ENCODE assay signal across 11 mouse cellular contexts in genomic region chr1:171171138-171171537, GRCm38 (mm10). TPM values are rescaled to one million over a fixed set of nuclear protein-coding genes. Genes with fewer than 3 reads are reported as not detected.
DNase-seq lines count a peak whose midpoint lies in the region; ATAC-seq and TF ChIP-seq lines count a peak whose summit lies in the region.
"Had no signal": no experiment of that assay in that cellular context is flagged by ENCODE, and none has a peak within 500 bp of the region (broad histone marks: within the 10 kb centered on the region; RNA-seq: fewer than 3 reads in every experiment).

No protein-coding gene starts in this region.

- no peak overlapping the region for H3K4me2 ChIP-seq in kidney, embryonic 16.5 days (replicated peaks; ENCODE audit: low read depth, low read length)
- H3K4me2 ChIP-seq in embryonic facial prominence, embryonic 14.5 days (ENCODE audit: low read depth, low read length): no peak overlapping the region
- no peak overlapping the region for H3K4me2 ChIP-seq in intestine, embryonic 16.5 days (ENCODE audit: low read depth, low read length)
- H3K4me2 ChIP-seq: neural tube, embryonic 15.5 days had no signal

- TF ChIP-seq CTCF in Patski (IDR thresholded peaks at IDR 0.05): no peak

- 33% methylated on average over 3 of the region's 3 CpGs for WGBS in kidney, embryonic 16.5 days
- 52% methylated on average over 3 of the region's 3 CpGs for WGBS in embryonic facial prominence, embryonic 14.5 days
- WGBS in intestine, embryonic 16.5 days: 49% methylated on average over 3 of the region's 3 CpGs

- peaks cover 4% of the 10 kb centered on the region; the same call in 1 of the 2 replicates for H3K4me1 ChIP-seq in kidney, embryonic 16.5 days (ENCODE audit: insufficient read depth, low read length)
- no peaks in the 10 kb centered on the region for H3K4me1 ChIP-seq in embryonic facial prominence, embryonic 14.5 days (ENCODE audit: control insufficient read depth, insufficient read depth, low read length)
- peaks cover 3% of the 10 kb centered on the region; the same call in 1 of the 2 replicates for H3K4me1 ChIP-seq in intestine, embryonic 16.5 days (ENCODE audit: control insufficient read depth, insufficient read depth, low read length)
- H3K4me1 ChIP-seq: neural tube, embryonic 15.5 days had no signal

- peak overlapping the region; percentile 41 for H3K27ac ChIP-seq in kidney, embryonic 16.5 days (ENCODE audit: low read length)
- H3K27ac ChIP-seq in embryonic facial prominence, embryonic 14.5 days (replicated peaks; ENCODE audit: low read depth, low read length): peak overlapping the region; percentile 33
- peak overlapping the region; percentile 82 for H3K27ac ChIP-seq in intestine, embryonic 16.5 days (ENCODE audit: low read length)
- H3K27ac ChIP-seq: neural tube, embryonic 15.5 days had no signal

- in situ Hi-C loops in Patski (cut with MboI; ENCODE audit: low pct_unique_long_range_greater_than_20kb): no loop called here

- peak; percentile 73 for ATAC-seq in kidney, embryonic 16.5 days (ENCODE audit: low FRiP score, low TSS enrichment)
- peak; percentile 62 for ATAC-seq in Patski
- ATAC-seq in embryonic facial prominence, embryonic 14.5 days (ENCODE audit: low read depth): no peak
- ATAC-seq in intestine, embryonic 16.5 days: peak; percentile 45
- no peak for ATAC-seq in inflammation-experienced regulatory T-cells, adult 6 months

- POLR2A ChIA-PET in Patski (lab: Charles Lee): interaction anchor here (0.6 kb wide), 1 partner anchor 60 kb away, joined by 3 read pairs; no protein-coding TSS in a partner anchor

- H3K9me3 ChIP-seq in kidney, embryonic 16.5 days (ENCODE audit: low read length): no peaks in the 10 kb centered on the region
- no peaks in the 10 kb centered on the region for H3K9me3 ChIP-seq in embryonic facial prominence, embryonic 14.5 days (ENCODE audit: control insufficient read depth, low read length)
- H3K9me3 ChIP-seq in intestine, embryonic 16.5 days (ENCODE audit: control insufficient read depth, low read length): no peaks in the 10 kb centered on the region
- H3K9me3 ChIP-seq: neural tube, embryonic 15.5 days had no signal

- no peaks in the 10 kb centered on the region for H3K36me3 ChIP-seq in kidney, embryonic 16.5 days (ENCODE audit: insufficient read depth, low read length)
- H3K36me3 ChIP-seq in embryonic facial prominence, embryonic 14.5 days (ENCODE audit: control insufficient read depth, insufficient read depth, low read length): no peaks in the 10 kb centered on the region
- no peaks in the 10 kb centered on the region for H3K36me3 ChIP-seq in intestine, embryonic 16.5 days (ENCODE audit: control insufficient read depth, insufficient read depth, low read length)
- H3K36me3 ChIP-seq: neural tube, embryonic 15.5 days had no signal

- no peak overlapping the region for H3K9ac ChIP-seq in kidney, embryonic 16.5 days (replicated peaks; ENCODE audit: low read length)
- H3K9ac ChIP-seq in embryonic facial prominence, embryonic 14.5 days (ENCODE audit: low read depth, low read length): no peak overlapping the region
- no peak overlapping the region for H3K9ac ChIP-seq in intestine, embryonic 16.5 days (ENCODE audit: low read depth, low read length)
- H3K9ac ChIP-seq: neural tube, embryonic 15.5 days had no signal

- CTCF ChIA-PET in Patski (lab: Charles Lee): interaction anchor here (1.0 to 1.1 kb wide), 2 partner anchors 13 to 17 kb away, joined by 3 to 5 read pairs; no protein-coding TSS in a partner anchor

- no peak for DNase-seq in kidney, postnatal 25 days
- DNase-seq in Patski (ENCODE audit: low read depth, low spot score): no peak
- peak; percentile 51 for DNase-seq in embryonic facial prominence, embryonic 14.5 days (ENCODE audit: low spot score)
- DNase-seq in spleen, adult 12 weeks (ENCODE audit: low spot score): no peak
- DNase-seq: cerebellum, postnatal 10 days; thymus, postnatal 4 days had no signal

- no peaks in the 10 kb centered on the region for H3K27me3 ChIP-seq in kidney, embryonic 16.5 days (ENCODE audit: insufficient read depth, low read length)
- H3K27me3 ChIP-seq in Patski: no peaks in the 10 kb centered on the region
- H3K27me3 ChIP-seq in embryonic facial prominence, embryonic 14.5 days (replicated peaks; ENCODE audit: control insufficient read depth, insufficient read depth, low read length): no peaks in the 10 kb centered on the region
- no peaks in the 10 kb centered on the region for H3K27me3 ChIP-seq in intestine, embryonic 16.5 days (replicated peaks; ENCODE audit: control insufficient read depth, insufficient read depth, low read length)
- H3K27me3 ChIP-seq: neural tube, embryonic 15.5 days had no signal

- H3K4me3 ChIP-seq in kidney, embryonic 16.5 days (ENCODE audit: low read length): no peak overlapping the region
- H3K4me3 ChIP-seq in embryonic facial prominence, embryonic 14.5 days (ENCODE audit: low read depth, low read length): no peak overlapping the region
- H3K4me3 ChIP-seq in intestine, embryonic 16.5 days (ENCODE audit: low read length): no peak overlapping the region
- H3K4me3 ChIP-seq: neural tube, embryonic 15.5 days had no signal

RNA-seq across cellular contexts. Expression of gene Mpz, which starts 20.6 kb away (rescaled TPM):
- 0.57 and 0.68 TPM in 2 replicates for polyA plus RNA-seq in kidney, embryonic 16.5 days (2015; fragmentation: Nextera tagmentation; extraction: Ambion mirVana)
- 0.06 TPM for polyA plus RNA-seq in Patski (2021)
- 9.6 and 11.2 TPM in 2 replicates for polyA plus RNA-seq in embryonic facial prominence, embryonic 14.5 days (2014; fragmentation: Nextera tagmentation; extraction: Ambion mirVana)
- 1.7 TPM in 2 replicates for polyA plus RNA-seq in intestine, embryonic 16.5 days (2015; fragmentation: Nextera tagmentation; extraction: Ambion mirVana)
- polyA plus RNA-seq in inflammation-experienced regulatory T-cells, adult 6 months (2017; shearing (Covaris generic)): not detected

RNA-seq across cellular contexts. Expression of gene Sdhc, which starts 20.7 kb away (rescaled TPM):
- polyA plus RNA-seq in kidney, embryonic 16.5 days (2015; fragmentation: Nextera tagmentation; extraction: Ambion mirVana): 340 TPM in 2 replicates
- polyA plus RNA-seq in Patski (2021): 445 TPM
- polyA plus RNA-seq in embryonic facial prominence, embryonic 14.5 days (2014; fragmentation: Nextera tagmentation; extraction: Ambion mirVana): 276 and 291 TPM in 2 replicates
- polyA plus RNA-seq in intestine, embryonic 16.5 days (2015; fragmentation: Nextera tagmentation; extraction: Ambion mirVana): 457 and 490 TPM in 2 replicates
- 100 to 1,000 TPM; 115 to 153 (median 125) TPM for polyA plus RNA-seq in inflammation-experienced regulatory T-cells, adult 6 months (2017; shearing (Covaris generic))

RNA-seq across cellular contexts. Expression of gene Pcp4l1, which starts 24.9 kb away (rescaled TPM):
- polyA plus RNA-seq in kidney, embryonic 16.5 days (2015; fragmentation: Nextera tagmentation; extraction: Ambion mirVana): 3.7 and 5.1 TPM in 2 replicates
- polyA plus RNA-seq in Patski (2021): 0.08 TPM
- 11.3 and 14.7 TPM in 2 replicates for polyA plus RNA-seq in embryonic facial prominence, embryonic 14.5 days (2014; fragmentation: Nextera tagmentation; extraction: Ambion mirVana)
- 16.4 and 19.4 TPM in 2 replicates for polyA plus RNA-seq in intestine, embryonic 16.5 days (2015; fragmentation: Nextera tagmentation; extraction: Ambion mirVana)
- polyA plus RNA-seq in inflammation-experienced regulatory T-cells, adult 6 months (2017; shearing (Covaris generic)): not detected

RNA-seq across cellular contexts. Expression of gene Nr1i3, which starts 42.6 kb away (rescaled TPM):
- 0.67 and 0.89 TPM in 2 replicates for polyA plus RNA-seq in kidney, embryonic 16.5 days (2015; fragmentation: Nextera tagmentation; extraction: Ambion mirVana)
- polyA plus RNA-seq in Patski (2021): 0.54 TPM
- 0.15 and 0.17 TPM in 2 replicates for polyA plus RNA-seq in embryonic facial prominence, embryonic 14.5 days (2014; fragmentation: Nextera tagmentation; extraction: Ambion mirVana)
- 18.7 and 21.7 TPM in 2 replicates for polyA plus RNA-seq in intestine, embryonic 16.5 days (2015; fragmentation: Nextera tagmentation; extraction: Ambion mirVana)
- polyA plus RNA-seq in inflammation-experienced regulatory T-cells, adult 6 months (2017; shearing (Covaris generic)): under 1 TPM; 0.39 to 0.75 (median 0.75) TPM
- polyA plus RNA-seq: spleen, adult 2 months had no signal

RNA-seq across cellular contexts. Expression of gene Tomm40l, which starts 51.2 kb away (rescaled TPM):
- 40.6 and 44.1 TPM in 2 replicates for polyA plus RNA-seq in kidney, embryonic 16.5 days (2015; fragmentation: Nextera tagmentation; extraction: Ambion mirVana)
- polyA plus RNA-seq in Patski (2021): 65.5 TPM
- 25.4 and 28.7 TPM in 2 replicates for polyA plus RNA-seq in embryonic facial prominence, embryonic 14.5 days (2014; fragmentation: Nextera tagmentation; extraction: Ambion mirVana)
- polyA plus RNA-seq in intestine, embryonic 16.5 days (2015; fragmentation: Nextera tagmentation; extraction: Ambion mirVana): 32.0 and 34.7 TPM in 2 replicates
- 10 to 100 TPM; 24.1 to 34.6 (median 28.7) TPM for polyA plus RNA-seq in inflammation-experienced regulatory T-cells, adult 6 months (2017; shearing (Covaris generic))

Comparison
In these comparisons a context has a peak if more than half of its experiments do, and no peak if none do; other contexts are left out.
1. ATAC-seq: peak in kidney, embryonic 16.5 days (single experiment), Patski (single experiment) and intestine, embryonic 16.5 days (single experiment); none in embryonic facial prominence, embryonic 14.5 days (single experiment) and inflammation-experienced regulatory T-cells, adult 6 months (single experiment).
2. Peak in every context shown above with its lines, with median percentiles within 50 percentile points of each other: H3K27ac ChIP-seq.